Mouse (Mus musculus): ENCODE data around the gene Coro7.

GRCm38 (mm10) chr16:4655251-4655734 lies 24.3 kb downstream of the Coro7 start:
- TF ChIP-seq FLI1 (IDR thresholded peaks at IDR 0.05; ENCODE audit: low read length), result no peak
- TF ChIP-seq GATA1 (IDR thresholded peaks at IDR 0.05; ENCODE audit: borderline replicate concordance, low read length), result no peak
